Mouse (Mus musculus): ENCODE data around the gene Eml2. TPM values are rescaled to one million over a fixed set of nuclear protein-coding genes. Genes with fewer than 3 reads are reported as not detected.

Eml2 gene
- polyA plus RNA-seq, 1 experiment from 2014 or later = 6.0 TPM

- no peak overlapping the region for H3K9ac ChIP-seq (replicated peaks)
- no peaks in the 10 kb centered on the region for H3K9me3 ChIP-seq
- H3K4me1 ChIP-seq = no peaks in the 10 kb centered on the region
- no peak overlapping the region for H3K4me3 ChIP-seq
- no peaks in the 10 kb centered on the region for H3K27me3 ChIP-seq
- H3K4me2 ChIP-seq (replicated peaks) = no peak overlapping the region
- no peaks in the 10 kb centered on the region for H3K36me3 ChIP-seq
- H3K27ac ChIP-seq (replicated peaks) = no peak overlapping the region
- no peak for ATAC-seq (ENCODE audit: low FRiP score, low read depth)
- 96% methylated on average over 4 of the region's 4 CpGs for WGBS
These were observed 62.1 kb downstream of the Eml2 start for GRCm38 (mm10) chr7:19238344-19238743.

- ATAC-seq (ENCODE audit: low FRiP score, low read depth) = peak; percentile 88
These were observed 63.2 kb downstream of the Eml2 start for GRCm38 (mm10) chr7:19239423-19239822.

DNA sequence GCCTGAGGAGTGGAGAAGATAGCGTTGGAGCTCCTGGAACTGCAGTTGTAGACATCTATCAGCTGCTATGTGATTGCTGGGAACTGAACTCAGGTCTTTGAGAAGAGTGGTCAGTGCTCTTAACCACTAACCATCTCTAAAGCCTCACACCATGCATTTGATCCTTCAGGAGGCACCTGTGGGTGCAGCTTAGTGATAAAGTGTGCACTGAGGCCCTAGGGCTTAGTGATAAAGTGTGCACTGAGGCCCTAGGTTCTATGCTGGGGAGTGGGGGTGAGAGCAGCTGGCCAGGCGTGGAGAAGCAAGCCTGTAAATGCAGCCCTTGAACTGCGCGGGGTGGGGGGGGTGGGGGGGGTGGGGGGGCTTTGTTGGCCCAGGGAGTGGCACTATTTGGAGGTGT lies 63.8 kb downstream of the Eml2 start:
- no peak overlapping the region for H3K27ac ChIP-seq (replicated peaks)
- H3K4me3 ChIP-seq = no peak overlapping the region
- no peaks in the 10 kb centered on the region for H3K9me3 ChIP-seq
- H3K4me1 ChIP-seq = no peaks in the 10 kb centered on the region
- no peaks in the 10 kb centered on the region for H3K27me3 ChIP-seq
- peaks cover 5% of the 10 kb centered on the region for H3K36me3 ChIP-seq
- no peak overlapping the region for H3K4me2 ChIP-seq (replicated peaks)
- no peak overlapping the region for H3K9ac ChIP-seq (replicated peaks)
- WGBS = 77% methylated on average over 1 of the region's 4 CpGs
- ATAC-seq (ENCODE audit: low FRiP score, low read depth) = no peak

More at GRCm38 (mm10) chr7:19239423-19239822, 63.2 kb downstream of the Eml2 start:
- Histone ChIP-seq H3K4me3 (no peak overlapping the region), H3K4me1 (no peaks in the 10 kb centered on the region), H3K27me3 (no peaks in the 10 kb centered on the region), H3K9ac (replicated peaks) (no peak overlapping the region), H3K27ac (replicated peaks) (no peak overlapping the region), H3K36me3 (no peaks in the 10 kb centered on the region; the same call in 1 of the 2 replicates), H3K4me2 (replicated peaks) (no peak overlapping the region), H3K9me3 (no peaks in the 10 kb centered on the region)
- 0% methylated on average over 1 of the region's 1 CpGs for WGBS

GRCm38 (mm10) chr7:19240905-19241463 lies 64.8 kb downstream of the Eml2 start:
- no peak for ATAC-seq (ENCODE audit: low FRiP score, low read depth)
- Histone ChIP-seq H3K36me3 (peaks cover 15% of the 10 kb centered on the region), H3K9ac (replicated peaks) (no peak overlapping the region), H3K4me1 (no peaks in the 10 kb centered on the region), H3K4me2 (replicated peaks) (no peak overlapping the region), H3K27me3 (no peaks in the 10 kb centered on the region), H3K4me3 (no peak overlapping the region), H3K9me3 (no peaks in the 10 kb centered on the region), H3K27ac (replicated peaks) (no peak overlapping the region)
- 89% methylated on average over 8 of the region's 8 CpGs for WGBS

DNA sequence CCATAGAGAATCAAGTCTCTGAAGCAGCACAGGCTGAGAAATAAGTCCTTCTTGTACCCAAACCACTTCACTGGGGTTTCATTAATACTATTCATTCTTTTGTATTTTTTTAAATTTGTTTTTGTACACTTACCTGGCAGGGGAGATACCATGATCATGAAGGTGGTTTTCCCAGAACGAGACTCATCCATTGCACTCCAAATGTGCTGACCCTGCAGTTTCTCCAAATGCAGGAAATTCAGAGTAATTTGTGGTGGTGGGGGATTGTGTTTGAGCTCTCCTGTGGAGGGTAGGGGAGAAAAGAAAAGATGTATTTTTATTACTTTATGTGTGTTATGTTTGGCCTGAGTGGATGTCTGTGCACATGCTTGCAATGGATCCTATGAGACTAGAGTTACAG lies 65.8 kb downstream of the Eml2 start:
- Histone ChIP-seq H3K4me2 (replicated peaks) (no peak overlapping the region), H3K4me3 (no peak overlapping the region), H3K27ac (replicated peaks) (no peak overlapping the region), H3K9me3 (no peaks in the 10 kb centered on the region), H3K27me3 (no peaks in the 10 kb centered on the region), H3K36me3 (peaks cover 21% of the 10 kb centered on the region), H3K9ac (replicated peaks) (no peak overlapping the region), H3K4me1 (no peaks in the 10 kb centered on the region)
- WGBS = 100% methylated on average over 1 of the region's 1 CpGs
- ATAC-seq (ENCODE audit: low FRiP score, low read depth) = no peak

DNA sequence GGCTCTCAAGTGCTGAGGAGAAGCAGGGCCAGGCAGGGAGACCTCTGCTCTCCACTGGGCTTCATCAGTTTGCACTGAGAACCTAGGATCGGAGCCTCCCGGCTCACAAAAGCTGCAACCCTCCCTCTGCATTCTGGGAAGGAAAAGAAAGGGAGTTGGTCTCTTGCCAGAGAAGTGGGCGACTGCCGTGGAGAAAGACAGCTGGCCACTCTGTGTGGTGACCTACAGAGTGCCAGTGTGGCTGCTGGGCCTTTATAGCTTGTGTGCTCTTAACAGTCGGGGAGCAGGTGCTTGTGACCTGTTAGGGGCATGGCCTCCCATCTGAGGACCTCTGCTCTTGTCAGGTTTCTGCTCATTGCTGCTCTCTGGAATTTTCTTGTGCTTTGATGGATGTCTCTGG lies 67.6 kb downstream of the Eml2 start:
- peaks cover 29% of the 10 kb centered on the region for H3K36me3 ChIP-seq
- no peaks in the 10 kb centered on the region for H3K4me1 ChIP-seq
- H3K4me3 ChIP-seq = no peak overlapping the region
- no peak overlapping the region for H3K27ac ChIP-seq (replicated peaks)
- no peaks in the 10 kb centered on the region for H3K27me3 ChIP-seq
- ATAC-seq (ENCODE audit: low FRiP score, low read depth) = no peak
- no peaks in the 10 kb centered on the region for H3K9me3 ChIP-seq
- 0 out of 2 replicates have a peak overlapping the region, but pooled peaks have one; percentile 39 for H3K9ac ChIP-seq (replicated peaks)
- 92% methylated on average over 5 of the region's 5 CpGs for WGBS
- no peak overlapping the region for H3K4me2 ChIP-seq (replicated peaks)

GRCm38 (mm10) chr7:19245083-19245482 lies 68.9 kb downstream of the Eml2 start:
- Histone ChIP-seq H3K9me3 (no peaks in the 10 kb centered on the region), H3K4me2 (replicated peaks) (no peak overlapping the region), H3K27me3 (no peaks in the 10 kb centered on the region), H3K4me3 (no peak overlapping the region), H3K9ac (replicated peaks) (no peak overlapping the region), H3K27ac (replicated peaks) (no peak overlapping the region), H3K36me3 (peaks cover 29% of the 10 kb centered on the region), H3K4me1 (no peaks in the 10 kb centered on the region)
- no peak for ATAC-seq (ENCODE audit: low FRiP score, low read depth)
- 92% methylated on average over 3 of the region's 3 CpGs for WGBS

GRCm38 (mm10) chr7:19246855-19247254 lies 70.6 kb downstream of the Eml2 start:
- H3K27ac ChIP-seq (replicated peaks) = no peak overlapping the region
- H3K27me3 ChIP-seq = no peaks in the 10 kb centered on the region
- no peaks in the 10 kb centered on the region for H3K4me1 ChIP-seq
- H3K4me3 ChIP-seq = no peak overlapping the region
- no peak for ATAC-seq (ENCODE audit: low FRiP score, low read depth)
- peaks cover 29% of the 10 kb centered on the region for H3K36me3 ChIP-seq
- H3K9ac ChIP-seq (replicated peaks) = no peak overlapping the region
- 95% methylated on average over 1 of the region's 1 CpGs for WGBS
- no peaks in the 10 kb centered on the region for H3K9me3 ChIP-seq
- no peak overlapping the region for H3K4me2 ChIP-seq (replicated peaks)

- no peaks in the 10 kb centered on the region for H3K27me3 ChIP-seq
- H3K4me1 ChIP-seq = no peaks in the 10 kb centered on the region
- no peak overlapping the region for H3K9ac ChIP-seq (replicated peaks)
- peaks cover 29% of the 10 kb centered on the region for H3K36me3 ChIP-seq
- no peaks in the 10 kb centered on the region for H3K9me3 ChIP-seq
- ATAC-seq (ENCODE audit: low FRiP score, low read depth) = no peak
- no peak overlapping the region for H3K27ac ChIP-seq (replicated peaks)
- 96% methylated on average over 2 of the region's 2 CpGs for WGBS
- H3K4me3 ChIP-seq = no peak overlapping the region
- H3K4me2 ChIP-seq (replicated peaks) = no peak overlapping the region
These were observed 71.3 kb downstream of the Eml2 start for GRCm38 (mm10) chr7:19247511-19247910.

DNA sequence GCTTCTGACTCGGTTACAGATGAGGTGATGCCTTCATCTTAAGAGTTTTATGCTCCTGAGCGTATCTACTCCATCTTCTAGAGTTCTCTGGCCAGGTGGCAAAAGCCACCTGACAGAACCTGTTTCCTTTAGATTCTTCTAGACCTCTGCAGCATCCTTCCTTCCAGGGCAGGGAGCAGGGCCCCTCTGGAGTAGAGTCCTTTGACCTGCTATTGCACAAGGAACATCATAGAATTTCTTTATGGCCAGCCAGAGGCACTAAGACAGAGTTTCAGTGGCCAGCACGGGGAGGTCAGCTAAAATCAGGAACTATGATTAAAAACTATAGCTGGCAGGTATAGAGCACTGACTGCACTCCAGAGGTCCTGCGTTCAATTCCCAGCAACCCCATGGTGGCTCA lies 75.9 kb downstream of the Eml2 start:
- Histone ChIP-seq H3K36me3 (peaks cover 18% of the 10 kb centered on the region), H3K9ac (replicated peaks) (no peak overlapping the region), H3K4me3 (no peak overlapping the region), H3K27ac (replicated peaks) (no peak overlapping the region), H3K4me2 (replicated peaks) (no peak overlapping the region), H3K27me3 (no peaks in the 10 kb centered on the region), H3K4me1 (no peaks in the 10 kb centered on the region), H3K9me3 (no peaks in the 10 kb centered on the region)
- no peak for ATAC-seq (ENCODE audit: low FRiP score, low read depth)
- WGBS = 88% methylated on average over 4 of the region's 4 CpGs

- Histone ChIP-seq H3K27ac (replicated peaks) (no peak overlapping the region), H3K36me3 (peaks cover 23% of the 10 kb centered on the region), H3K4me1 (no peaks in the 10 kb centered on the region), H3K4me3 (no peak overlapping the region), H3K27me3 (no peaks in the 10 kb centered on the region), H3K9ac (replicated peaks) (no peak overlapping the region), H3K4me2 (replicated peaks) (no peak overlapping the region), H3K9me3 (no peaks in the 10 kb centered on the region)
- 67% methylated on average over 5 of the region's 5 CpGs for WGBS
- ATAC-seq (ENCODE audit: low FRiP score, low read depth) = no peak
These were observed 77.2 kb downstream of the Eml2 start for GRCm38 (mm10) chr7:19253437-19253836.

GRCm38 (mm10) chr7:19255395-19255794 lies 79.2 kb downstream of the Eml2 start:
- Histone ChIP-seq H3K4me1 (no peaks in the 10 kb centered on the region), H3K27ac (replicated peaks) (no peak overlapping the region), H3K9ac (replicated peaks) (no peak overlapping the region), H3K4me3 (no peak overlapping the region), H3K36me3 (peaks cover 42% of the 10 kb centered on the region), H3K4me2 (replicated peaks) (no peak overlapping the region), H3K27me3 (no peaks in the 10 kb centered on the region), H3K9me3 (no peaks in the 10 kb centered on the region)
- no peak for ATAC-seq (ENCODE audit: low FRiP score, low read depth)
- 87% methylated on average over 17 of the region's 17 CpGs for WGBS

Measured in midbrain, embryonic 12.5 days (tissue).